Mouse (Mus musculus): ENCODE measurements around the gene Lifr.

GRCm38 (mm10) chr15:7105224-7105623, 14.8 kb downstream of the Lifr start:
- TF ChIP-seq POLR2A (IDR thresholded peaks at IDR 0.05; ENCODE audit: low read depth, low read length) (no peak), CTCF (IDR thresholded peaks at IDR 0.05; ENCODE audit: borderline replicate concordance, insufficient read depth, low read length) (no peak)

Measured in embryonic fibroblast, embryonic 13.5 days (primary cell).